Mouse (Mus musculus) midbrain, postnatal 0 days (tissue): Measurements from ENCODE around the gene Parp16. TPM values are rescaled to one million over a fixed set of nuclear protein-coding genes. Genes with fewer than 3 reads are reported as not detected.

Experiments
- ATAC-seq: fragments of 200-750 bp; cut with Nextera tagmentation; 2 replicates; pipeline ENCODE4 v1.8.0; 2017; ENCODE audit warnings: moderate number of reproducible peaks, mild to moderate bottlenecking, moderate TSS enrichment, moderate library complexity; ENCODE audit not compliant: low FRiP score
- DNase-seq: peaks from one replicate; pipeline ENCODE4 v3.0.0-alpha.2; 2015; ENCODE audit warnings: low spot score
- H3K27ac ChIP-seq: fragments of 300-500 bp; sonication (generic); 2 replicates; pipeline ENCODE4 v1.5.1; 2014; ENCODE audit warnings: low read depth, mild to moderate bottlenecking, low read length, mixed read lengths
- H3K27me3 ChIP-seq: fragments of 300-500 bp; sonication (generic); 2 replicates; pipeline ENCODE4 v1.6.1; 2014; ENCODE audit warnings: low read length, control low read depth, mixed read lengths; ENCODE audit not compliant: insufficient read depth
- H3K36me3 ChIP-seq: fragments of 300-500 bp; sonication (generic); 2 replicates; pipeline ENCODE4 v1.6.1; 2014; ENCODE audit warnings: low read length, control low read depth, mixed read lengths; ENCODE audit not compliant: insufficient read depth
- H3K4me1 ChIP-seq: fragments of 300-500 bp; sonication (generic); 2 replicates; pipeline ENCODE4 v1.6.1; 2014; ENCODE audit warnings: mild to moderate bottlenecking, control low read depth, antibody characterized with exemption, low read length, mixed read lengths; ENCODE audit not compliant: insufficient read depth
- H3K4me2 ChIP-seq: fragments of 300-500 bp; sonication (generic); 2 replicates; pipeline ENCODE4 v1.6.1; 2014; ENCODE audit warnings: low read depth, mild to moderate bottlenecking, low read length, mixed read lengths; ENCODE audit not compliant: poor library complexity, severe bottlenecking
- H3K4me3 ChIP-seq: fragments of 300-500 bp; sonication (generic); 2 replicates; pipeline ENCODE4 v1.5.1; 2014; ENCODE audit warnings: low read depth, mild to moderate bottlenecking, low read length, moderate library complexity
- H3K9ac ChIP-seq: fragments of 300-500 bp; sonication (generic); replicated peaks from 2 replicates; pipeline ENCODE4 v1.6.1; 2014; ENCODE audit warnings: mild to moderate bottlenecking, low read length, moderate library complexity, mixed read lengths; ENCODE audit not compliant: poor library complexity, severe bottlenecking
- H3K9me3 ChIP-seq: fragments of 300-500 bp; sonication (generic); 2 replicates; pipeline ENCODE4 v1.6.1; 2016; ENCODE audit warnings: low read length, control low read depth
- CTCF ChIP-seq: IDR thresholded peaks from 2 replicates; pipeline ENCODE4 v1.5.1; 2016; ENCODE audit warnings: antibody characterized with exemption, mild to moderate bottlenecking
- WGBS: fragments of 180-500 bp; shearing (Covaris S2); extraction: QIAGEN DNeasy Blood & Tissue Kit; methylation state at CpG from one replicate; pipeline ENCODE4 v1.1.7; 2014; 5-methylcytosine and 5-hydroxymethylcytosine counted together
- polyA plus RNA-seq: library from polyadenylated mRNA; unstranded; fragments of >200 nt; fragmentation: Nextera tagmentation; extraction: Ambion mirVana; gene quantifications from 2 replicates; pipeline ENCODE4 v1.2.1, GENCODE M21; 2015
- total RNA-seq: library from RNA; depleted of rRNA; stranded (reverse); fragments of >200 nt; gene quantifications from 2 replicates; pipeline ENCODE4 v1.2.3, GENCODE M21; 2014

The Parp16 gene
- total and polyA plus RNA-seq, 2 experiments from 2014 or later: 7.0 to 7.5 TPM

GRCm38 (mm10) chr9:65179817-65180624 lies 15.1 kb upstream of the Parp16 start:
- peak; percentile 14 for DNase-seq

GRCm38 (mm10) chr9:65188599-65188998 lies 6.6 kb upstream of the Parp16 start:
- H3K4me1 ChIP-seq: no peaks in the 10 kb centered on the region
- no peaks in the 10 kb centered on the region for H3K9me3 ChIP-seq
- H3K36me3 ChIP-seq: peaks cover 16% of the 10 kb centered on the region
- H3K27ac ChIP-seq: no peak overlapping the region
- no peaks in the 10 kb centered on the region for H3K27me3 ChIP-seq
- peak; percentile 97 for TF ChIP-seq CTCF
- DNase-seq (peak; percentile 96), ATAC-seq (peak; percentile 56; the same call in 1 of the 2 replicates)
- no peak overlapping the region for H3K4me2 ChIP-seq
- no peak overlapping the region for H3K4me3 ChIP-seq
- H3K9ac ChIP-seq: no peak overlapping the region
- WGBS: 7% methylated on average over 3 of the region's 3 CpGs

More at GRCm38 (mm10) chr9:65179817-65180624, 15.1 kb upstream of the Parp16 start:
- H3K4me1 ChIP-seq: peaks cover 14% of the 10 kb centered on the region
- H3K36me3 ChIP-seq: peaks cover 32% of the 10 kb centered on the region
- H3K27me3 ChIP-seq: no peaks in the 10 kb centered on the region
- no peaks in the 10 kb centered on the region for H3K9me3 ChIP-seq
- no peak overlapping the region for H3K4me3 ChIP-seq
- 38% methylated on average over 17 of the region's 17 CpGs for WGBS
- H3K4me2 ChIP-seq: peak overlapping the region; percentile 36
- no peak for TF ChIP-seq CTCF
- no peak overlapping the region for H3K27ac ChIP-seq
- 0 out of 2 replicates have a peak overlapping the region, but pooled peaks have one; percentile 8 for H3K9ac ChIP-seq
- ATAC-seq: no peak

GRCm38 (mm10) chr9:65190306-65190705 lies 4.8 kb upstream of the Parp16 start:
- H3K4me3 ChIP-seq: no peak overlapping the region
- TF ChIP-seq CTCF: no peak
- 55% methylated on average over 7 of the region's 7 CpGs for WGBS
- H3K27ac ChIP-seq: no peak overlapping the region
- H3K4me2 ChIP-seq: no peak overlapping the region
- ATAC-seq (no peak), DNase-seq (no peak)
- no peaks in the 10 kb centered on the region for H3K27me3 ChIP-seq
- H3K36me3 ChIP-seq: 0 out of 2 replicates have a peak, but pooled peaks cover 3% of the 10 kb centered on the region
- H3K9ac ChIP-seq: no peak overlapping the region
- no peaks in the 10 kb centered on the region for H3K4me1 ChIP-seq
- H3K9me3 ChIP-seq: no peaks in the 10 kb centered on the region

GRCm38 (mm10) chr9:65191389-65191754 lies 3.8 kb upstream of the Parp16 start:
- no peaks in the 10 kb centered on the region for H3K36me3 ChIP-seq
- H3K9ac ChIP-seq: no peak overlapping the region
- ATAC-seq: no peak
- H3K9me3 ChIP-seq: no peaks in the 10 kb centered on the region
- H3K4me1 ChIP-seq: 0 out of 2 replicates have a peak, but pooled peaks cover 3% of the 10 kb centered on the region
- no peak for DNase-seq
- TF ChIP-seq CTCF: no peak
- H3K4me2 ChIP-seq: no peak overlapping the region
- H3K27ac ChIP-seq: no peak overlapping the region
- 41% methylated on average over 2 of the region's 2 CpGs for WGBS
- no peak overlapping the region for H3K4me3 ChIP-seq
- H3K27me3 ChIP-seq: no peaks in the 10 kb centered on the region

GRCm38 (mm10) chr9:65191755-65192469 lies 3.2 kb upstream of the Parp16 start:
- H3K27me3 ChIP-seq: no peaks in the 10 kb centered on the region
- H3K9me3 ChIP-seq: no peaks in the 10 kb centered on the region
- H3K4me1 ChIP-seq: 0 out of 2 replicates have a peak, but pooled peaks cover 3% of the 10 kb centered on the region
- no peak for ATAC-seq
- H3K36me3 ChIP-seq: no peaks in the 10 kb centered on the region
- no peak overlapping the region for H3K4me2 ChIP-seq
- no peak overlapping the region for H3K9ac ChIP-seq
- no peak for DNase-seq
- 49% methylated on average over 8 of the region's 8 CpGs for WGBS
- no peak overlapping the region for H3K27ac ChIP-seq
- no peak for TF ChIP-seq CTCF
- H3K4me3 ChIP-seq: no peak overlapping the region

GRCm38 (mm10) chr9:65193214-65193613 lies 1.9 kb upstream of the Parp16 start:
- no peaks in the 10 kb centered on the region for H3K9me3 ChIP-seq
- no peak overlapping the region for H3K9ac ChIP-seq
- no peak overlapping the region for H3K4me2 ChIP-seq
- ATAC-seq (no peak), DNase-seq (no peak)
- 73% methylated on average over 12 of the region's 12 CpGs for WGBS
- H3K27me3 ChIP-seq: no peaks in the 10 kb centered on the region
- 0 out of 2 replicates have a peak, but pooled peaks cover 3% of the 10 kb centered on the region for H3K4me1 ChIP-seq
- H3K27ac ChIP-seq: no peak overlapping the region
- H3K4me3 ChIP-seq: no peak overlapping the region
- no peaks in the 10 kb centered on the region for H3K36me3 ChIP-seq
- TF ChIP-seq CTCF: no peak
